In the genomic region with DNA sequence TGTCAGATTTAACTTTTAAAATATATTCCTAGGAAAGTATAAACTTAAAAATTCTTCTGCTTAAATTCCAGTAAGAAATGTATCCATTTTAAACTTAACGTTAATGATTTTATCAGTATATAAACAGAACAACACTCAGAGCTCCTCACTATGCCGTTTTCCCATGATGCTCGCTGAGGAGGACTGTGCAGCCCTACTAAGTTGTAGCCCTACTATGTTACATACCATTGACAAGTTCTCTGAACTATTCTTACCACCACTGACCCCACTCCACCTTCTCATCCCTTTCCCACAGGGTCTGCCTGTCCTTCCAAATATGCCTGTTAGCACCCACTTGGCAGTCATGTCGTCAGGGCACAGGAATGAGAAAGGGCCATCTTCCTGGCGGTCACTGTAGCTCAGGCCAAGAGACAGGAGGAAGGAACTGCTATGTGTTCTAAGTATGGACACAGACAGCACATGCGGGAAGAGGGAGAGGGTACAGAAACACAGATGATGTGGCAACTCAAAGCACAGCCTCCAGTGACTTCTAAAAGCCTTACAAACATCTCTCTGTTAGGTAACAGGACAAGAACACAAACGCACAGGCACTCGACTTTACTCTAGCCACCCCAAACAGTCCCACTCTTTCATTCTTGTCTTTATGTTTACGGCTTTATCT, we compare ENCODE assay signal across 20 mouse cellular contexts.
DNase-seq lines count a peak whose midpoint lies in the region; ATAC-seq and TF ChIP-seq lines count a peak whose summit lies in the region.
"Had no signal": no experiment of that assay in that cellular context is flagged by ENCODE, and none has a peak within 500 bp of the region (broad histone marks: within the 10 kb centered on the region; RNA-seq: fewer than 3 reads in every experiment).

No protein-coding gene starts in this region.

- no peak overlapping the region for H3K4me2 ChIP-seq in heart, embryonic 14.5 days (ENCODE audit: low read length)
- H3K4me2 ChIP-seq in forebrain, postnatal 0 days (ENCODE audit: low read depth) = no peak overlapping the region
- H3K4me2 ChIP-seq: forebrain, embryonic 15.5 days; hindbrain, embryonic 14.5 days; liver, embryonic 15.5 days; midbrain, embryonic 11.5 days; neural tube, embryonic 12.5 days had no signal

- H3K4me3 ChIP-seq in heart, embryonic 14.5 days (ENCODE audit: control insufficient read depth in 1 of 2, insufficient read depth in 1 of 2, low read depth in 1 of 2, low read length in 2 of 2) = no peak overlapping the region
- H3K4me3 ChIP-seq in forebrain, postnatal 0 days (ENCODE audit: low read depth, low read length) = no peak overlapping the region
- H3K4me3 ChIP-seq: forebrain, embryonic 15.5 days; liver, embryonic 15.5 days; neural tube, embryonic 12.5 days had no signal

- no peak overlapping the region for H3K9ac ChIP-seq in heart, embryonic 14.5 days (ENCODE audit: low read length)
- H3K9ac ChIP-seq in forebrain, postnatal 0 days = no peak overlapping the region
- H3K9ac ChIP-seq: forebrain, embryonic 15.5 days; hindbrain, embryonic 14.5 days; liver, embryonic 15.5 days; neural tube, embryonic 12.5 days had no signal

- H3K36me3 ChIP-seq in heart, embryonic 14.5 days (ENCODE audit: control insufficient read depth, insufficient read depth, low read length) = peaks cover 40% of the 10 kb centered on the region
- peaks cover 4% of the 10 kb centered on the region; the same call in 1 of the 2 replicates for H3K36me3 ChIP-seq in forebrain, postnatal 0 days (ENCODE audit: insufficient read depth)

- H3K9me3 ChIP-seq in heart, embryonic 14.5 days (ENCODE audit: control insufficient read depth, low read length) = no peaks in the 10 kb centered on the region
- H3K9me3 ChIP-seq in forebrain, postnatal 0 days (ENCODE audit: low read length) = no peaks in the 10 kb centered on the region
- H3K9me3 ChIP-seq: forebrain, embryonic 15.5 days; liver, embryonic 15.5 days; neural tube, embryonic 12.5 days had no signal

- DNase-seq in heart, adult 8-10 months (ENCODE audit: low spot score) = no peak
- DNase-seq in layer of hippocampus, adult 9-11 months = peak; percentile 62
- DNase-seq in layer of hippocampus, adult 8-10 months (ENCODE audit: low spot score in 2 of 2) = no peak
- DNase-seq in forebrain, postnatal 0 days = no peak
- DNase-seq in adrenal gland, adult (ENCODE audit: inconsistent age in 2 of 2, low spot score in 1 of 2) = no peak
- DNase-seq: adrenal gland, postnatal 25 days; cerebellum, adult 11-12 months; cerebellum, postnatal 25 days; embryo, embryonic 11 days; lung, postnatal 10 days; right cerebral cortex, postnatal 4 days; thymus, adult 2 months had no signal

- H3K4me1 ChIP-seq in heart, embryonic 14.5 days (ENCODE audit: control insufficient read depth in 2 of 2, insufficient read depth in 2 of 2, low read length in 2 of 2) = peaks cover 0 to 30% of the 10 kb centered on the region in 2 experiments; a peak in 3 of 4 replicates
- H3K4me1 ChIP-seq in forebrain, postnatal 0 days (ENCODE audit: insufficient read depth) = no peaks in the 10 kb centered on the region
- H3K4me1 ChIP-seq: neural tube, embryonic 12.5 days had no signal

- 61% methylated on average over 9 of the region's 9 CpGs for WGBS in heart, embryonic 14.5 days
- WGBS in forebrain, postnatal 0 days = 91% methylated on average over 9 of the region's 9 CpGs

- no peak for ATAC-seq in heart, embryonic 14.5 days (ENCODE audit: insufficient number of reproducible peaks, insufficient read depth, low FRiP score, low read depth)
- ATAC-seq in granulocyte monocyte progenitor cell, adult 5-6 weeks (replicated peaks; ENCODE audit: poor library complexity, severe bottlenecking) = peak; percentile 86
- ATAC-seq in forebrain, postnatal 0 days = no peak
- ATAC-seq: activated CD4-positive, CD25-positive, alpha-beta regulatory T cell, adult 4 months; forebrain, embryonic 15.5 days had no signal

- no peaks in the 10 kb centered on the region for H3K27me3 ChIP-seq in heart, embryonic 14.5 days (ENCODE audit: control insufficient read depth, insufficient read depth, low read length)
- H3K27me3 ChIP-seq in forebrain, postnatal 0 days (ENCODE audit: insufficient read depth, low read length) = no peaks in the 10 kb centered on the region
- H3K27me3 ChIP-seq: forebrain, embryonic 15.5 days; liver, embryonic 15.5 days; neural tube, embryonic 12.5 days had no signal

- peak overlapping the region; percentile 2 to 31; a peak in 1 of 4 replicates for H3K27ac ChIP-seq in heart, embryonic 14.5 days (replicated peaks in 1 of 2; ENCODE audit: control insufficient read depth in 1 of 2, insufficient read depth in 1 of 2, low read depth in 2 of 2, low read length in 2 of 2)
- no peak overlapping the region for H3K27ac ChIP-seq in forebrain, postnatal 0 days (ENCODE audit: low read depth, low read length)
- H3K27ac ChIP-seq: forebrain, embryonic 15.5 days; hindbrain, embryonic 14.5 days; liver, embryonic 15.5 days; neural tube, embryonic 12.5 days had no signal

- TF ChIP-seq CTCF in forebrain, postnatal 0 days (IDR thresholded peaks at IDR 0.05; ENCODE audit: low read depth) = no peak
